Mouse (Mus musculus): Measurements from ENCODE around the gene Gm20696. TPM values are rescaled to one million over a fixed set of nuclear protein-coding genes. Genes with fewer than 3 reads are reported as not detected.

Gm20696 gene
- total RNA-seq, 1 experiment: 0.58 TPM

GRCm38 (mm10) chr6:99556950-99557349 lies 109.6 kb downstream of the Gm20696 start:
- no peak for DNase-seq (ENCODE audit: low read depth, low spot score)
- Histone ChIP-seq H3K4me1 (ENCODE audit: control insufficient read depth in 2 of 2, insufficient read depth in 2 of 2, low read length in 2 of 2, poor library complexity in 1 of 2) (no peaks in the 10 kb centered on the region), H3K9ac (ENCODE audit: insufficient read depth, low read depth, low read length, poor library complexity, severe bottlenecking) (no peak overlapping the region), H3K27ac (ENCODE audit: insufficient read depth, low read depth, low read length, poor library complexity, severe bottlenecking) (no peak overlapping the region), H3K36me3 (ENCODE audit: control insufficient read depth, insufficient read depth, low read length, poor library complexity, severe bottlenecking) (no peaks in the 10 kb centered on the region), H3K9me3 (ENCODE audit: control insufficient read depth, insufficient read depth, low read depth, low read length) (no peaks in the 10 kb centered on the region), H3K4me3 (ENCODE audit: insufficient read depth in 1 of 2, low read depth in 1 of 2, low read length in 2 of 2, poor library complexity in 1 of 2, severe bottlenecking in 1 of 2) (no peak overlapping the region)
- in situ Hi-C loops (cut with MboI; ENCODE audit: low sequenced_read_pairs in 2 of 2, unreplicated experiment in 2 of 2): no loop called here
- no peak for TF ChIP-seq HCFC1 (IDR thresholded peaks at IDR 0.05; ENCODE audit: borderline replicate concordance, insufficient read depth, low read length)
- TF ChIP-seq ZC3H11A (IDR thresholded peaks at IDR 0.05; ENCODE audit: borderline replicate concordance, low read depth, low read length): no peak
- no peak for TF ChIP-seq MAFK (IDR thresholded peaks at IDR 0.05; ENCODE audit: insufficient read depth, low read depth, low read length)
- no peak for TF ChIP-seq ZNF384 (IDR thresholded peaks at IDR 0.05; ENCODE audit: low read depth, low read length)
- no peak for TF ChIP-seq CHD2 (IDR thresholded peaks at IDR 0.05; ENCODE audit: low read depth, low read length)

- no peaks in the 10 kb centered on the region for H3K9me3 ChIP-seq (ENCODE audit: control insufficient read depth, insufficient read depth, low read depth, low read length)
- in situ Hi-C loops (cut with MboI; ENCODE audit: low sequenced_read_pairs in 2 of 2, unreplicated experiment in 2 of 2): no loop called here
- no peak overlapping the region for H3K4me3 ChIP-seq (ENCODE audit: insufficient read depth in 1 of 2, low read depth in 1 of 2, low read length in 2 of 2, poor library complexity in 1 of 2, severe bottlenecking in 1 of 2)
- no peak overlapping the region for H3K9ac ChIP-seq (ENCODE audit: insufficient read depth, low read depth, low read length, poor library complexity, severe bottlenecking)
- no peak for TF ChIP-seq ZC3H11A (IDR thresholded peaks at IDR 0.05; ENCODE audit: borderline replicate concordance, low read depth, low read length)
- TF ChIP-seq HCFC1 (IDR thresholded peaks at IDR 0.05; ENCODE audit: borderline replicate concordance, insufficient read depth, low read length): no peak
- no peak for TF ChIP-seq MAFK (IDR thresholded peaks at IDR 0.05; ENCODE audit: insufficient read depth, low read depth, low read length)
- no peak for TF ChIP-seq CHD2 (IDR thresholded peaks at IDR 0.05; ENCODE audit: low read depth, low read length)
- no peak for TF ChIP-seq ZNF384 (IDR thresholded peaks at IDR 0.05; ENCODE audit: low read depth, low read length)
- DNase-seq (ENCODE audit: low read depth, low spot score): no peak
- no peaks in the 10 kb centered on the region for H3K36me3 ChIP-seq (ENCODE audit: control insufficient read depth, insufficient read depth, low read length, poor library complexity, severe bottlenecking)
- H3K4me1 ChIP-seq (ENCODE audit: control insufficient read depth in 2 of 2, insufficient read depth in 2 of 2, low read length in 2 of 2, poor library complexity in 1 of 2): no peaks in the 10 kb centered on the region
- H3K27ac ChIP-seq (ENCODE audit: insufficient read depth, low read depth, low read length, poor library complexity, severe bottlenecking): no peak overlapping the region
Observed at GRCm38 (mm10) chr6:99552816-99553215, 113.8 kb downstream of the Gm20696 start.

DNA sequence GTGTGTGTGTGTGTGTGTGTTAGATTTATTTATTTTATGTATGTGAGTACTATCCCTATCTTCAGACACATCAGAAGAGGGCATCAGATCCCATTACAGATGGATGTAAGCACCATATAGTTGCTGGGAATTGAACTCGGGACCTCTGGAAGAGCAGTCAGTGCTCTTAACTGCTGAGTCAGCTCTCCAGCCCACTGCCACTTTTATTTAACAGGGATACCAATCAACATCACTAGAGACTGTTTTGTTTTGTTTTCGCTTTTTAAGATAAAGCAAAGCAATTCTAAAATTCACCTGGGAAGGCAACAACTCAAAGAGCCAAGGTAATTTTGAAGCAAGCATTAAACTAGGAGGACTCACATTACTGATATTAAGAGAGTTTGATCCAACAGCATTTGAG lies 120.2 kb downstream of the Gm20696 start:
- H3K9me3 ChIP-seq (ENCODE audit: control insufficient read depth, insufficient read depth, low read depth, low read length): no peaks in the 10 kb centered on the region
- DNase-seq (ENCODE audit: low read depth, low spot score): no peak
- H3K9ac ChIP-seq (ENCODE audit: insufficient read depth, low read depth, low read length, poor library complexity, severe bottlenecking): no peak overlapping the region
- H3K4me1 ChIP-seq (ENCODE audit: control insufficient read depth in 2 of 2, insufficient read depth in 2 of 2, low read length in 2 of 2, poor library complexity in 1 of 2): peaks cover 0 to 3% of the 10 kb centered on the region in 2 experiments; a peak in 2 of 4 replicates
- H3K27ac ChIP-seq (ENCODE audit: insufficient read depth, low read depth, low read length, poor library complexity, severe bottlenecking): no peak overlapping the region
- in situ Hi-C loops (cut with MboI; ENCODE audit: low sequenced_read_pairs in 2 of 2, unreplicated experiment in 2 of 2): no loop called here
- TF ChIP-seq MAFK (IDR thresholded peaks at IDR 0.05; ENCODE audit: insufficient read depth, low read depth, low read length) (peak; percentile 61; the same call in 1 of the 2 replicates), CHD2 (IDR thresholded peaks at IDR 0.05; ENCODE audit: low read depth, low read length) (no peak)
- no peak overlapping the region for H3K4me3 ChIP-seq (ENCODE audit: insufficient read depth in 1 of 2, low read depth in 1 of 2, low read length in 2 of 2, poor library complexity in 1 of 2, severe bottlenecking in 1 of 2)
- H3K36me3 ChIP-seq (ENCODE audit: control insufficient read depth, insufficient read depth, low read length, poor library complexity, severe bottlenecking): no peaks in the 10 kb centered on the region

- TF ChIP-seq MAFK (IDR thresholded peaks at IDR 0.05; ENCODE audit: insufficient read depth, low read depth, low read length) (no peak), ZNF384 (IDR thresholded peaks at IDR 0.05; ENCODE audit: low read depth, low read length) (no peak), HCFC1 (IDR thresholded peaks at IDR 0.05; ENCODE audit: borderline replicate concordance, insufficient read depth, low read length) (no peak), CHD2 (IDR thresholded peaks at IDR 0.05; ENCODE audit: low read depth, low read length) (no peak), ZC3H11A (IDR thresholded peaks at IDR 0.05; ENCODE audit: borderline replicate concordance, low read depth, low read length) (no peak)
- Histone ChIP-seq H3K4me3 (ENCODE audit: insufficient read depth in 1 of 2, low read depth in 1 of 2, low read length in 2 of 2, poor library complexity in 1 of 2, severe bottlenecking in 1 of 2) (no peak overlapping the region), H3K9me3 (ENCODE audit: control insufficient read depth, insufficient read depth, low read depth, low read length) (no peaks in the 10 kb centered on the region), H3K9ac (ENCODE audit: insufficient read depth, low read depth, low read length, poor library complexity, severe bottlenecking) (no peak overlapping the region), H3K27ac (ENCODE audit: insufficient read depth, low read depth, low read length, poor library complexity, severe bottlenecking) (no peak overlapping the region), H3K36me3 (ENCODE audit: control insufficient read depth, insufficient read depth, low read length, poor library complexity, severe bottlenecking) (no peaks in the 10 kb centered on the region), H3K4me1 (ENCODE audit: control insufficient read depth in 2 of 2, insufficient read depth in 2 of 2, low read length in 2 of 2, poor library complexity in 1 of 2) (peaks cover 1 to 3% of the 10 kb centered on the region in 2 experiments)
- no peak for DNase-seq (ENCODE audit: low read depth, low spot score)
- in situ Hi-C loops (cut with MboI; ENCODE audit: low sequenced_read_pairs in 2 of 2, unreplicated experiment in 2 of 2): no loop called here
Observed at GRCm38 (mm10) chr6:99545437-99545836, 121.2 kb downstream of the Gm20696 start.

DNA sequence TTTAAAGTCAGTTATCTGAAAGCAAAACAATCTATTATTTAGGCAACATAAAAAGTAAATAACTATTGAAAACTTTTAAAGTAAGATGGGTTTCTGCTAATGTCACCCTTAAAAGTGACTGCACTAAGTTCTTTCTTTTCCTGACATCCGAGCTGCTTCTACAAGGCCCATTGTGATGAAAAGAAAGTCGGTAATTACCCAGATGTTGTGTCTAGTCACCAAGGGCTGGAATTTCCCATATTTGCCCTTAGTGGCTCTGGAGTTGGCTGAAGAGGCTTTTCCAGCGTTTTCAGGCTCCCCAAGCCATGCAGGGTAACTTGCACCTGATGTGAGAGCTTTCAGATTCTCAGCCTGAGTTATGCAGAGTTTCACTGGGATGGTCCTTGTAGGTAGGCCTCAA lies 125.5 kb downstream of the Gm20696 start:
- no peak for DNase-seq (ENCODE audit: low read depth, low spot score)
- in situ Hi-C loops (cut with MboI; ENCODE audit: low sequenced_read_pairs in 2 of 2, unreplicated experiment in 2 of 2): no loop called here
- Histone ChIP-seq H3K36me3 (ENCODE audit: control insufficient read depth, insufficient read depth, low read length, poor library complexity, severe bottlenecking) (no peaks in the 10 kb centered on the region), H3K9ac (ENCODE audit: insufficient read depth, low read depth, low read length, poor library complexity, severe bottlenecking) (no peak overlapping the region), H3K27ac (ENCODE audit: insufficient read depth, low read depth, low read length, poor library complexity, severe bottlenecking) (no peak overlapping the region), H3K9me3 (ENCODE audit: control insufficient read depth, insufficient read depth, low read depth, low read length) (no peaks in the 10 kb centered on the region), H3K4me3 (ENCODE audit: insufficient read depth in 1 of 2, low read depth in 1 of 2, low read length in 2 of 2, poor library complexity in 1 of 2, severe bottlenecking in 1 of 2) (no peak overlapping the region; a peak in 1 of 4 replicates), H3K4me1 (ENCODE audit: control insufficient read depth in 2 of 2, insufficient read depth in 2 of 2, low read length in 2 of 2, poor library complexity in 1 of 2) (peaks cover 3 to 5% of the 10 kb centered on the region in 2 experiments)
- TF ChIP-seq HCFC1 (IDR thresholded peaks at IDR 0.05; ENCODE audit: borderline replicate concordance, insufficient read depth, low read length): no peak
- no peak for TF ChIP-seq MAFK (IDR thresholded peaks at IDR 0.05; ENCODE audit: insufficient read depth, low read depth, low read length)
- no peak for TF ChIP-seq CHD2 (IDR thresholded peaks at IDR 0.05; ENCODE audit: low read depth, low read length)
- no peak for TF ChIP-seq ZC3H11A (IDR thresholded peaks at IDR 0.05; ENCODE audit: borderline replicate concordance, low read depth, low read length)
- TF ChIP-seq ZNF384 (IDR thresholded peaks at IDR 0.05; ENCODE audit: low read depth, low read length): no peak
